Mouse (Mus musculus) regulatory T cell (primary cell): Measurements from ENCODE around the gene Srrm2.

Experiments
- in situ Hi-C: fragments of 300-600 bp; cut with MboI, MseI; formaldehyde crosslinking; loops from one replicate; pipeline ENCODE4 v1.15.1; 2025; ENCODE audit warnings: high pct_unique_total_duplicates

The Srrm2 gene

DNA sequence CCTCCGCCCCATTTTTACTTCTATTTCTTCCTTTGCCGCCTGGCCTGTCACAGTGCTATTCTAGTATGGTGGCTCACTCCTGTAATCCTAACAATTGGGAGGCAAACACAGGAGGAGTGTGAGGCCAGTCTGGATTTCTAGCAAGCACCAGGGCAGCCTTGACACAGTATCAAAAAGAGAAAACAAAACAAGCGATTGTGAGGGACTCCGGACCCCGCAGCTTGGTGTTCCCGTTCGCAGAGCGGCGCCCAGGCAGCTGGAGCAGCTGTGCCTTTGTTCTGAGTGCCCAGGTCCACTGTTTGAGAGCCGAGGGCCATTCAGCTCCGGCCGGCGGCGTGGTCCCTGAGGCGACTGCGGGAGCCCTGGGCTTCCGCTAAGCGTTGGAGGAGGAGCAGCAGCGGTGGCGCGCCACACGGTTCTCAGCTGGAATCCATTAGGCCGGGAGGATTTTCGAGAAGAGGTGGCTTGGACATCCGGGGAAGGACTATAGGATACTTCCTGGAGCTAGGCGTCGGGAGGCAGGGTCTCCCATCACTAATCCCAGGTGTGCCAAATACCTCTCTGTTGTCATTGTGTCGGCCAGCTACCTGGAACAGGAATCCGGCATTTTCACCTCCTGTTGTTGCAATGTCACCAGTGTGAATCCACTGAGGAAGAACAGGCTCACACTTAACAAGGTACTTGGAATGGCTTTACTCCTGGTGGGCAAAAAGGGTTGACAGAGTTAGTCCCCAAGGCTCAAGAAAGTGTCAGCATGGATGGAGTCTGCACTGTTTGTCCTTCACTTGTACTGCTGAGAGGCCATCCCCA, at the start of gene Srrm2:
Gene Srrm2 (plus strand): TSS at position 264 of the 810 bp plus-strand sequence.
- in situ Hi-C loops, result no loop called here

DNA sequence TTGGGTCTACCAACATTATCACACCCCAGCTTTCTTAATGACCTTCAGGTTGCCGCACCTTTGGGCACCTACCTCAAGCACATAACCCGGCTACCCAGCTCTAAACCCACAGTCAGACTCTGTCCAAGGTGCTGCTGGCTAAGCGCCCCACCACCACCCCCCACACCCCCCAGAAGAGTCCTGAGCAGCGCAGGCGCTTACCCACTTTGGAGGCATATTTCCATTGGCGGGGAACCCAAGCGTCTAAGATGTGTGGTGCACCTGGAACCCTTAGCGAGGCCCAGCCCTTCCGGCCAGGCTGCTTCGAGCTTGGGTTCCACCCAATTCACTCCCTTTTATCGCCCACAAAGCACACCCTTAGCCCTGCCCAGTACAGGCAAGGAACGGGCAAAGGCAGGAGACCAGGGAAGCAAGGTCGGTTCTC, 49.7 kb upstream of the Srrm2 start, which contains the start of gene Paqr4:
Gene Paqr4 (minus strand): TSS at position 270 of the 424 bp plus-strand sequence.
- in situ Hi-C loops, result no loop called here

DNA sequence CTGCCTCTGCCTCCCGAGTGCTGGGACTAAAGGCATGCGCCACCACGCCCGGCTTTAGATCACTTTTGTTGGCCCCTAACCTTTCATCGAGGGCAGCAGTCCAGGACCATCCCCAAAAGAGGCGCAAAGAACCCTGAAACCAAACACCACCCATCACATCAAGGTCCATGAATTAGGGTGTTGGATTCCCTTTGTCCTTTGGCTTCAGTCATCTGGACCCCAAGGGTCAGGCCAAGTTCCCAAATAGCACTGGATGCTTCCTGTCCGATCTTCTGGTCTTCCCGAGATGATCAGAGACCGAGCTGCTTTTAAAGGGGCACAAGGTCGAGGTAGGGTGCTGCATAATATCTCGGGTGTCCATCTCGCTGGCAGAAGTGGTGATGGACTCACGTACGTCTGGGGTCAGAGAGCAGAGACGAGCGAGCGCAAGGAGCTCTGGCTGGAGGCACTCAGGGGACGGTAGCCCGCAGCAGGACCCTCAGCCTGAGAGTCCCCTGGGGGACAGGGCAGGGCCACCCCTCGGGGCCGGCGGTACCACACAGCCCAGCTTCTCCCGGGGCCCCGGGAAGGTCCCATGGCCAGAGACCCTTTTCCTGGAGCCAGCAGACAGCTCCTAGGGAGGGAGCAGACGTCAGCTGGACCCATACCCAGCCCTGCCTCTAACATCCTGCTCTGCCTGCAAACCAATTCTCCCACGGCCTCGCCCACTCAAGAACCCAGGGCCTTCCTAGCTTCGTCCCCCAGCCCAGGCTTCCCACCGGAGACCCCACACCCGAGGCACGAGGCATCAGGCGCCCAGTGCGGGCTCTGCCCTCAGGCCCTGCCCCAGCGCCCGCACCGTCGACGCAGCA, 48.7 kb upstream of the Srrm2 start:
- in situ Hi-C loops, result no loop called here

DNA sequence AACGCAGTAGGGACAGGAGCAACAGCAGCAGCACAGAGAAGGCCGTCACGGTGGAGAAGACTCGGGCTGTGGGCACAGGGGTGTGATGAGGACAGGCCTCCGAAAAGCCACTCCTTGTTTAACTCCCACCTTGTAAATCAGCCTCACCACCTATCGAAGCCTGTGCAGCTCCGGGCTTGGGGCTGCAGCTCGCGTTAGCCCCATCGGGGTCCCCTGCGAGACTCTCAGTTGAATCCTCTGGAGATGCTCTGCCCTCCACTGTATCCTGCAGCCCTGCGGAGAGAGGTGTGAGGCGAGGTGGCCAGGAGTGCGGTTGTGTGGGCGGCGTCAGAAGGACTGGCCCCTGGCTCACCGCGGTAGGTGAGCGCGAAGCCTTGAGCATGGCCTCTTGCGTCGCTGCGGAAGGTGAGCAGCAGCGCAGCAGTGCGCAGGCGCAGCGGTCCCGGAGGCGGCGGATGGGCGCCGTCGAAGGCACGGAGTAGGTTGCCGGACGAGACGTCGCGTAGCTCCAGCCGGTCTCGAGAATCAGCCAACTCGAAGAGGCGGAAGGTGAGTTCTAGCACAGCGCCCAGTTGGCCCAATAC, 48.0 kb upstream of the Srrm2 start:
- in situ Hi-C loops, result no loop called here

DNA sequence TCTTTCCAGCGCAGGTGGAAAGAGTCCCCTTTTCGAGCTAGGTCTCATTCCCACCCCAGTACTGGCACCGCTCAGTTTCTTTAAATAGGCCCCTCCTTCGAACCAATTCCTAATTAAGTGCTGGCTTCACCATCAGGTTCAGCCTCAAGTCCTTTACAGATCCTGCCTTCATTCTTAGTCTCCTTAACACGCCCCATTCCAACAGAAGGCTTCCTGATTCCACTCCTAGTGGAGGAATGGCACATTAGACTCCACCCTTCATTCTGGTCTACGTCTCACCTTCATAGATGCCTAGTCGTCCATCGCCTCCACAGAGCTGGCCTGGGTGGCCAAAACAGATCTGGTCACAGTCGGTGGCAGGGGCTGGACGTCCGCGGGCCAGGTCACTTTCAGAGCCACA, 47.4 kb upstream of the Srrm2 start:
- in situ Hi-C loops, result no loop called here

DNA sequence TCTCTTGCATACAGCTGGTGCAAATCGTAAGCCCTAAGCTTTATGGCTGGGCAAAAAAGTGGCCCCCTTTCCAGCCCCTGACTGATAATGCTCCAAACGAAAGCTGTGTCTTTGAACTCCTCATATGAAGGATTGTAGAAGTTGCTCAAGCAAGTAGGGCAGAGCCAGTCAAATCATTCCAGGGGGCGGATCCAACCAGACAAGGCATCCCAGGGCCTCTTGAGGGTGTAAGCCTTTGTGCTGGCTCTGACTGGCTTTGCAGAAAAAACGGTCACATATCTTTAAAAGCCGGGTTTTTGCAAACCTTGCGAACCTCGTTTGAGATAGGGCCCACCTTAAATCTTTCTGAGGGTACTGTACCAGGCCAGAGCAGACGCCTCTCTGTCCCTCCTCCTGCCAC, 46.3 kb upstream of the Srrm2 start:
- in situ Hi-C loops, result no loop called here

DNA sequence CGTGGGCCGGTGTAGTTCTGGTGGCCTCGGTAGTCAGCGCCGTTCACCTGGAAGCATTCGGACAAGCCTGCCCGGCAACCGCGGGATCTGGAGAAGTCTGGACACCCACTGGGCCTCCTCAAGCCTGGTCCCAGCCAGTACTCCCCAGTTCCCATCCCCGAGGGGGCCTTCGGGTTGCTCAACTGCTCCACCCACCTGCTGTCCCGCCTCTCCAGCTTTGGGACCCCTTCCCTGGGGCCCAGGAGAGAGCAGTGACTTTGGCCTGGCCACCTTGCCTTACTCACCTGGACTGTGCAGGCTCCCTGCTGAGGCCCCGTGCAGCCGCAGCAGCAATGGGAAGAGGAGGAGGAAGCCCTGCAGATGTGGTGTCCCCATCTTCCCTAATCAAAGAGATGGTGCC, 45.7 kb upstream of the Srrm2 start:
- in situ Hi-C loops, result no loop called here

DNA sequence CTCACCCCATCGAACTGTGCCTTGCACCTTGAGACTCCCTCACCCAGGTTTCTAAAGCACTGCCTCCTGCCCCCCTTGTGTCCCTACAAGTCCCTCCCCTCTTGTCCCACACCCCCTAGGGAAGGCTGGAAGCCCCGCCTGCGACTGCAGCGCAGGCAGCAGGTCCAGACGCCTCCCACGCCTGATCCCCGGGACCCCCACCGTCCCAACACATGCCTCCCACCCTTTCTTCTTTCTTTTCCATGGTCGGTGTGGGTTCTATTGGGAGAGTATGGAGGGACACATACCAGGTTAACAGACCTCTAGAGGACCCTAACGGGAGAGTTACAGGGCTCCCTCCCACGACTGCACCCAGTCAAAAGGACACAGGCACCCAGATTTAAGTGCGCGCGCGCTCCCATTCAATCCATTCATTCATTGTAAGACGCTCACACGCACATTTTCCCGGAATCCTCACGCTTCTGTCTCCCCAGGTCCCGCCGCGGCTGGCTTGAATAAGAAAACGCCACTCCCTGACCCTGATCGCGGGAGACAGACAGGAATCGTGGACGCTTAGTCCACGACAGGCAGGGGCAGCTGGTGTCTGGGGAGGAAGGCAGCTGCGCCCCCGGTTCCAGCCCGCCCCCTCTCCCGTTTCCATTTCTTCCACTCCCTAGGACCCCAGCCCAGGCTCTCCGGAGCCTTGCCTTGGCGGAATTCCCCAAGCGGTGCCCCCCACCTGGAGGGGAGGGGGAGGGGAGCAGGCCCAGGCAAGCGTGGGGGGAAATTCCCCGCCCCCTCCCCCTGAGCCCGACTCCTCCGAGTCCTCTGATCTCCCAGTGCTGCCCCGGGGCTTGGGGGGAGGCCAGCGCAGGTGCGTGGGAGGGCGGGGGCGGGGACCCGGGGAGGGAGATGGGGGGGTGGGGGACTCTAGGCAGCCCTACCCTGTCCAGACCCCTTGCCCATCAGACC, 44.8 kb upstream of the Srrm2 start, which contains the start of gene Kremen2:
Gene Kremen2 (minus strand): TSS at position 533 of the 951 bp plus-strand sequence.
- in situ Hi-C loops, result no loop called here

DNA sequence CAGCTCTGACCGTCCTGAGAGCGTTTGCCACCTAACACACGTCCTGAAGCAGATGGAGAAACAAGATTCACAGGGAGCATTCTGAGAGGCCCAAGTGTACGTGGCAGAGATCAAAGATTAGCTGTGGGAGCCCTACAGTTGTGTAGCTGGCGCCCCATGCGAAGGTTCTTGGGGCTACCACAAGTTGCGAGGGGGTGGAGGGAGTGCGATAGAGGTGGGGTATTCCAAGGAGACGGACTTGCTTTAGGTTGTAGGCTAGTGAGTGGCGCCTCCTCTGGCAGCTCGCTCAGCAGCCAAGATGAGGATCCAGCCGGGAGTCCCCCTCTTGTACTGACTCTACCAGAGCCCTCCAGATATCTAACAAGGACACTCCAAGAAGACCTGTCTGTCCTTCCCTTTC, 44.0 kb upstream of the Srrm2 start:
- in situ Hi-C loops, result no loop called here

DNA sequence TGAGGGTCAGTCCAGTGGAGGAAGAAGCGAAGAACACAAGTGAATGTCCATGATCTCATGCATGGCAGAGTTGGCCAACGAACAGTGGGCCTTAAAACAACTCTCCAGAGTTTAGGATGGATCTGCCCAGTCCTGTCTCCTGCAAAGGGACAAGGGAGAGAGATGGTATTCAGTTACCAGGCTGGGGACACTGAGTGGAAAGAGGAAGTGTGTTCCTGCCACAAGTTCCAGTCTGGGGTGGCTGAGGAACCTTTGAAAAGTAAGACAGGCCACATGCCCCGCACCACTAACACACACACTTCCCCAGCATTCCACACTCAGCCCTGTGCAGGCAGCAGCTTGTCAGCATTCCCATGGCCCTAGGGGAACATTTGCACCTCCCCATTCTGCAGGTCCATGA, 43.6 kb upstream of the Srrm2 start:
- in situ Hi-C loops, result no loop called here

DNA sequence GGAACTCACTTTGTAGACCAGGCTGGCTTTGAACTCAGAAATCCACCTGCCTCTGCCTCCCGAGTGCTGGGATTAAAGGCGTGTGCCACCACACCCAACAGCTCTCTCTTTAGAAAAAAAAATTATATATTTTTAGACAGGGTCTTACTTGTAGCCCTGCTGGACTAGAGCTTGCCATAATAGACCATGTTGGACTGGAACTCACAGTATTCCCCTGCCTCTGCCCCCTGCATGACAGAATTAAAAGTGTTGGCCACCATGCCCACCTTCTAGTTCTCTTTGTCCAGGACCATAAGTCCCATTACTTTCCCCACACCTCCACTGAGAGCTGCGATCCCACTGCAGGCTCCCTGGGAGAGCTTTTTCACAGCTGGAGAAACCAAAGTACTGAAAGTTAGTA, 42.9 kb upstream of the Srrm2 start:
- in situ Hi-C loops, result no loop called here

DNA sequence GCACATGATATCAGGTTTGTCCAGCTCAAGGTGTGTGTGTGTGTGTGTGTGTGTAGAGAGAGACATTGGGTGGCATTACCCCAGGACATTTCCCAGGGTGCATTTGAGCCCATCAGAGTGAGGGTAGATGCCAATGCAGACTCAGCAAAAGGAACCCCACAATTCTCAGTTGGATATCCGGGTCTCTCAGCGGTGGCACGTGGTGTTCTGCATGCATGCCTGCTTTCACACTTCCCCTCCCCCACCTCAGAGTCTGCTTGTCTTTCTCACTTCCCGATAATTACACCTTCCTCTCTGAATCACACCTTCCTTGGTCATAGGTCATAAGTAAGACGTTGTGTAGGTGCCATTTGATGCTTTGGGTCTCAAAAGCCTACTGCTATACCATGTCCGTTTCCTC, 42.3 kb upstream of the Srrm2 start:
- in situ Hi-C loops, result no loop called here

DNA sequence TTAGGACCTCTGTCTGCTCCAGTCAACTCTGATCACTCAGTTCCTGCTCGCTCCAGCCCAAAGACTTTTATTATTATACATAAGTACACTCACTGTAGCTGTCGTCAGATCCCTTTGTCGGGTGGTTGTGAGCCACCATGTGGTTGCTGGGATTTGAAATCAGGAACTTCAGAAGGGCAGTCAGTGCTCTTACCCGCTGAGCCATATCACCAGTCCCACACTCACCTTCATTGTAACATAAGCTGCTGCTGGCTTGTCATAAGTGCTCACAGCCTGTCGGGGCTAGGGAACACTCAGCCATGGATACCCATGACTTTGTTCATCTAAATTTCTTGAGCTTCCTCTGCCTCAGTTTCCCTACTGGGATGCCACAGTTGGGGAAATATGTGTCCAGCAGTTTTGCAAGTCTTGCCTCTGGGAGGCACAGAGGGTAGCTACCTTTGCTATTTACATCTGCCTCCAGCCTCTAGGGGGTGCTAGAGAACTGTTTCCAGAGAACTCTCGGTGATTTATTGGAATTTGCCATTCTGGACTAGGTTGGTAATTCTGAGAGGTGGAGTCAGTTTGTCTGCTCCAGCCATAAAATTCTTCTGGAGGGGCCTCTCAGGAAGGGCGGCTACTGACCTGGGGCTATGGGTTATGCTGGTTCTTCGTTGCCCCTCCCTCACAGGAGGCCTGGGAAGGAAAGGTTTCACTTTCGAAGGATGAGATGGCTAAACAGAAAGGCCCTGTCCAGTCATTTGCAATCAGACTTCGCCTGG, 41.5 kb upstream of the Srrm2 start:
- in situ Hi-C loops, result no loop called here

DNA sequence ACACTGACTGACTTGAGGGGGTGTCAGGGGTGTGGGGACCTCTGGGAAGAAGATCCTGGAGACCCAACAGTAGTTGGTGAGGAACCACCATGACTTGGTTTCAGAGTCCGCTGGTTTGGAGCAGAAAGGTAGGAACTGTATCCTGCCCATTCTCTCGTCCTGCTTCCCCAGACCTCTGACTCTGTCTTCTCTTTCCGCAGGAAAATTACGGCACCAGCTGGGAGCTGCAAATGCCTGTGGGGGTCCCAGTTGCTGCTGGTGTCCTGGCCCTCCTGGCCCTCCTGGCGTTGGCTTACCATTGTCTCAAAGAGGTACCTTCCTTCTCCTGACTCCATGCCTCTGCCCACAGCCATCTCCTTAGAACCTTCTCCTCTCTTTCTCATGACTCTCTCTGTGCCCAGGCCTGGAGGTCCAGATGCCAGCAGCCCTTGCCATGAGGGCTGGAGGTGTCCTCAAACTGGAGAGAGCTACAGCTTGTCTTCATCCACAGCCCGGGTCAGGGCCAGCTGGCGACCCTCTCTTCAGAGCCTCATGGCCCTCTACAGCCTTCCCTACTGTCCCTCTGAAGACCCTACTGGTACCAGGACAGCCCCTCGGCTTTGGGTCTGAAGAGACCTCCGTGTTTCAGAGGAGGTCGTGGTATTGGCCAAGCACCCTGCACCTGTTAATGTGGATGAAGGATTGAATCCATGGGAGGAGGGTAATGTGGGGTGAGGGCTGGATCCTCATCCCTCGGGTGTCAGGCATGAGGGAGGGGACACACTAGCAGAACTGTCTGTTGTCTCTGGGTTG, 40.7 kb upstream of the Srrm2 start:
- in situ Hi-C loops, result no loop called here

DNA sequence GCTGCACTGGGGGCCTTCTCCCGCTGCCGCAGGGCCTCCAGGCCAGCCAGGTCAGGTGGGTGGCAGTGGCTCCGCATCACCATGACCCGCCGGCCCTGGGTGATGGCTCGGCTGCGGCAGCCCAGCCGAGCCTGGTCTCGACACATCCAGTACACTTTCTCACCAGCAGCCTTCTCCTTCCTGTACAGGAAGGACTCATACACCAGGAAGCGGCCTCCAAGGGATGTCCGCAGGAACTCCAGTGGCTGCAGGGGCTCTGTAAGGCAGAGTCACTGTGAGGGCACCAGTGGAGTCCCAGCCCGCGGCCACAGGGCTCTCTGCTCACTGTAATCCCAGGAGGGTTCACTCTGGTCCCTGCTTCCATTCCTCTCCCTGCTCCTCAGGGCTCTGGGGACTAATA, 34.6 kb upstream of the Srrm2 start:
- in situ Hi-C loops, result no loop called here

DNA sequence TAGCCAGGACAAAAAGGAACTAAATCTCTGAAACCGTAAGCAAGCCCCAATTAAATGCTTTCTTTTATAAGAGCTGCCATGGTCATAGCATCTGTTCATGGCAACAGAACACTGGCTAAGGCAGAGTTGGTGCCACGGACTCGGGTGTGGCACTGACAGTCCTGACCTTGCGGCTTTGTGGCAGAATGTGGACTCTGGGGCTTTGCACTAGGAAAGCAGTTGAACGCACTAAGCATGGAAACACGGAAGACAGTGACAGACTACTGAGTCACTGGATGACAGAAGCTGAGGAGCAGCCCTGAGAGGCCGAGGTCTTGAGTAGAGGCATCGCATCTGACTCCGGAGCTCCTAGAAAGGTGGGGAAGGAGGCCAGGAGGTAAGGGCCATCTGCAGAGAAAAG, 32.8 kb upstream of the Srrm2 start:
- in situ Hi-C loops, result no loop called here

DNA sequence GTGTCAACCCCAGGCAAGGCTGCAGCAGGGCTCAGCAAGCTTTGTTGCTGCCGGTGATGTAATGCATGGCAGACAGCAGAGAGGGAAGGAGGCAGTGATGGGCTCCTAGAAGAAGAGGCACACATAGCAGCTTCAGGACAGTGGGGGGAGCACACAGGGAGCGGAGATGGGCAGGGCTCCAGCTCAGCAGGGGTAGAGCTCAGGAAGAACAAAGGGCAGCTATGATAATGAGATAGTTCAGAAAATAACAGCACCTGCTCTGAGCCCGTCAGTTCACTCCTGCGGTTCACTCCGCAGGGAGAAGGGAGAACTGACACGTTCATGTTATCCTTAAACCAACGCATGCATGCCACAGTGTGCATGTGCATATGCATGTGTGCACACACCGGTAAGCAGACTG, 31.5 kb upstream of the Srrm2 start:
- in situ Hi-C loops, result no loop called here

DNA sequence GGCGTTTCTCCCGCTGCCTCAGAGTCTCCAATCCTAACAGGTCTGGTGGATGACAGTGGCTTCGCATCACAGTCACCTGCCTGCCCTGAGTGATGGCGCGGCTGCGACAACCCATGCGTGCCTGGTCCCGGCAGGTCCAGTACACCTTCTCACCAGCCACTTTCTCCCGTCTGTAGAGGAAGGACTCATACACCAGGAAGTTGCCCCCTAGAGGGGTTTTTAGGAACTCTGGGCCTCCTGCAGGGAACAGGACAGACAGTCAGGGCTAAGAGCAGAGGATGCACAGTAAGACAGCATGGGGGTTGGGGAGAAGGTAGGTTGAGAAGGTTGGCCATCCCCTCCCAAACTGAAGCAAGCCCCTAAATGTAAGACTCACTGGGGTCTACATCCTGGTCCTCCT, 30.1 kb upstream of the Srrm2 start:
- in situ Hi-C loops, result no loop called here

DNA sequence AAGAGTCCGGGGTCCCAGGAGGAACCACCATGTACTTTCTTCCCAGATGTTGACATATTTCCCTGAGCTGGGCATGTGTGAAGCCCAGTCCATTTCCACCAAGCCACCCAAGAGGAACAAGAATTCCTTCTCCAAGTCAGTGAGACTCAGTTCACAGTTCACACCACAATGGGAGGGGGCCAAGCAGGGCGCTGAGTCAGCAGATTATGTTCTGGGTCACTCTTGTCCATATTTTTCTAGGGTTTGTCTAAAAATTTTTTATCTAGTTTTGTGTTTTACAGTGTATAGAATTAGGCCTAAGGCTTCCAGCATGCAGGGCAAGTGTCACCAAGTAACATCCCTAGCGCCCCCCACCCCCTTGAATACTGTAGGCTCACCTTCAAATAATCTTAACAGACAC, 29.2 kb upstream of the Srrm2 start:
- in situ Hi-C loops, result no loop called here

DNA sequence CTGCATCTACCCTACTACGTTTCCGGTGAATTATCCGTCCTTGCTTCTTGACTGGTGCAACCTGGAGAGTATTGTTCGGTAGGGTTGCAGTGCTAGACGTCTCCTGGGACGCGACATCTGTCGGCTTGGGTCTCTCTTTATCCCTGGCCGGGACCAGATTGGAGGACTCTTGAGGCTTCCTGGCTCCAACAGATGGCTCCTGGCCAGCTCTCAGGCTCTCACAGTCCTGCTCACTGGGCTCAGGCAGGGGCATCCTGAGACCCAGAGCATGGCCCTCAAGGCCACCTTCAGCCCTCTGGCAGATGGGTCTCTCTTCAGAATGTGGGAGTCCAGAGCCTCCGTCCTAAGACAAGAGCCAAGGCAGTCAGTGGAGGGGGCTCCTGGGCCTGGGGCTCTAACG, 27.4 kb upstream of the Srrm2 start:
- in situ Hi-C loops, result no loop called here
